Mouse (Mus musculus) heart, adult 2 months (tissue): ENCODE measurements around the gene Efl1. TPM values are rescaled to one million over a fixed set of nuclear protein-coding genes. Genes with fewer than 3 reads are reported as not detected.
"Not testable (repeated sequence)": the region's sequence is repeated elsewhere in the genome, so short reads cannot be mapped to it uniquely, and the experiment has no call there.

Experiments used
- DNase-seq, 2 experiments: peaks; one replicate each; pipeline ENCODE4 v3.0.0; 2021
- H3K27ac ChIP-seq: fragments of 200-600 bp; 2 replicates; pipeline ENCODE4 v1.8.1; 2022
- H3K27me3 ChIP-seq: fragments of 200-500 bp; 2 replicates; pipeline ENCODE4 v1.6.1; 2012; ENCODE audit warnings: mild to moderate bottlenecking, low read length, inconsistent platforms, mixed read lengths; ENCODE audit not compliant: control insufficient read depth, insufficient read depth
- H3K36me3 ChIP-seq: fragments of 200-500 bp; 2 replicates; pipeline ENCODE4 v1.6.1; 2012; ENCODE audit warnings: low read length, inconsistent platforms; ENCODE audit not compliant: control insufficient read depth, insufficient read depth
- H3K4me1 ChIP-seq: fragments of 200-500 bp; 2 replicates; pipeline ENCODE4 v1.6.1; 2011; ENCODE audit warnings: low read length; ENCODE audit not compliant: control insufficient read depth, insufficient read depth
- H3K4me3 ChIP-seq: fragments of 200-600 bp; 2 replicates; pipeline ENCODE4 v1.8.1; 2022
- H3K79me2 ChIP-seq: fragments of 200-500 bp; replicated peaks from 2 replicates; pipeline ENCODE4 v1.6.1; 2012; ENCODE audit warnings: mild to moderate bottlenecking, inconsistent platforms, low read length, moderate library complexity, mixed read lengths; ENCODE audit not compliant: control insufficient read depth, insufficient read depth
- H3K9ac ChIP-seq: fragments of 200-500 bp; 2 replicates; pipeline ENCODE4 v1.6.1; 2012; ENCODE audit warnings: low read depth, mild to moderate bottlenecking, control low read depth, inconsistent platforms, low read length, mixed read lengths
- CTCF ChIP-seq: fragments of 200-600 bp; IDR thresholded peaks from 2 replicates; pipeline ENCODE4 v1.8.1; 2022; ENCODE audit warnings: antibody characterized with exemption, mild to moderate bottlenecking, moderate library complexity
- EP300 ChIP-seq: fragments of 200-500 bp; IDR thresholded peaks from 2 replicates; pipeline ENCODE4 v1.6.1; 2011; ENCODE audit warnings: low read depth, low read length, control low read depth; ENCODE audit not compliant: insufficient read depth
- POLR2A ChIP-seq: fragments of 200-500 bp; IDR thresholded peaks from 2 replicates; pipeline ENCODE4 v1.6.1; 2011; ENCODE audit warnings: mild to moderate bottlenecking, low read depth, low read length, control low read depth; ENCODE audit not compliant: insufficient read depth
- WGBS: fragments of 180-500 bp; shearing (Covaris S2); methylation state at CpG from one replicate; pipeline ENCODE4 v1.1.7; 2018; 5-methylcytosine and 5-hydroxymethylcytosine counted together
- intact Hi-C: fragments of 180-260 bp; cut with DNase I; formaldehyde crosslinking; loops from one replicate; pipeline ENCODE4 v1.15.1; 2025
- polyA plus RNA-seq: library from polyadenylated mRNA; depleted of rRNA; stranded (reverse); fragments of >200 nt; gene quantifications from 2 replicates; pipeline ENCODE4 v1.2.3, GENCODE M21; 2012
- total RNA-seq, 2 experiments: library from RNA; stranded (reverse); gene quantifications; 2 replicates each; pipeline ENCODE4 v1.2.3; 2021

Efl1 gene
- total and polyA plus RNA-seq, 3 experiments: 2.8 to 9.3 (median 8.7) TPM

DNA sequence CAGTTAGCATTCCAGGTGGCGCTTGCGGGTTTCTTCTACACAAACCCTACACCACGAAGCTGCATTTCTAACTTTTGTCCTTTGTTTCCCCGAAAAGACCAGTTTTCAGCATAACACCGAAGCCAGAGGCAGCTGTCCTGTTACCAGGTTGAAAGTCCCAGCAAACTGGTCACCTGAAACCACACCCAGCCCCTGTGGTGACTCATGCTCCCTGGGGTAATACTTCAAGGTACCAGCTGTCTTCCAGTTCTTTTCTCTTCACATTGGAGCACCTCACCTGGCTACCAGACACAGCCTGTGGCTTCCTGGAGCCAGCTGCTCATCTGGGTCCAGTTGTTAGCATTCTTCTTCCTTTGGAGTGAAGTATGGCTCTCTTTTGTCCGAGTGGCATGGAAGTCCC is 118.2 kb downstream of the Efl1 start:
- Histone ChIP-seq H3K4me1 (no peaks in the 10 kb centered on the region), H3K27ac (no peak overlapping the region), H3K9ac (no peak overlapping the region), H3K36me3 (no peaks in the 10 kb centered on the region; the same call in 1 of the 2 replicates), H3K27me3 (no peaks in the 10 kb centered on the region), H3K79me2 (no peaks in the 10 kb centered on the region), H3K4me3 (no peak overlapping the region)
- WGBS: 91% methylated on average over 6 of the region's 6 CpGs
- DNase-seq: no peak
- intact Hi-C loops: no loop called here
- TF ChIP-seq EP300: no peak
- no peak for TF ChIP-seq CTCF
- no peak for TF ChIP-seq POLR2A

DNA sequence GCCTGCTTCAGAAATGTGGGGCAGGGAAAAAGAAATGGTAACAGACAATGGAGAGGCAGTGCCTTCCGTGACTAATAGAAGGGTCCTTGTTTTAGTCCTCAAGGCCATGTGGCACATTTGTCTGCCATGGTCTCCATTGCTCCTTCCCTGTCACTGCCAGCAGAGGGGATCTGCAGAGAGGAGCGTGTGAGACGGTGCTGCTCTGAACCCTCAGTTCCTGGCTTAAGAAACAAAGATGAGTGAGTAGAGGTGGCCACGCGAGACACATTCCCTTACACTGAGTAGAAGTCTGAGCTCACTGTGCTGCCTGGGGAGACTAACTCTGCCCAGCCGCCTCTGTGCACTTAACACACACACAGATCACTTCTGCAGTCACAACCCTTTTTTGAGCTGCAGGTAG is 121.8 kb downstream of the Efl1 start:
- no peak for DNase-seq
- Histone ChIP-seq H3K4me1 (no peaks in the 10 kb centered on the region), H3K36me3 (no peaks in the 10 kb centered on the region), H3K79me2 (no peaks in the 10 kb centered on the region), H3K27ac (no peak overlapping the region), H3K27me3 (no peaks in the 10 kb centered on the region), H3K9ac (no peak overlapping the region), H3K4me3 (no peak overlapping the region)
- TF ChIP-seq EP300 (no peak), POLR2A (no peak), CTCF (no peak)
- intact Hi-C loops: no loop called here
- 88% methylated on average over 6 of the region's 6 CpGs for WGBS

DNA sequence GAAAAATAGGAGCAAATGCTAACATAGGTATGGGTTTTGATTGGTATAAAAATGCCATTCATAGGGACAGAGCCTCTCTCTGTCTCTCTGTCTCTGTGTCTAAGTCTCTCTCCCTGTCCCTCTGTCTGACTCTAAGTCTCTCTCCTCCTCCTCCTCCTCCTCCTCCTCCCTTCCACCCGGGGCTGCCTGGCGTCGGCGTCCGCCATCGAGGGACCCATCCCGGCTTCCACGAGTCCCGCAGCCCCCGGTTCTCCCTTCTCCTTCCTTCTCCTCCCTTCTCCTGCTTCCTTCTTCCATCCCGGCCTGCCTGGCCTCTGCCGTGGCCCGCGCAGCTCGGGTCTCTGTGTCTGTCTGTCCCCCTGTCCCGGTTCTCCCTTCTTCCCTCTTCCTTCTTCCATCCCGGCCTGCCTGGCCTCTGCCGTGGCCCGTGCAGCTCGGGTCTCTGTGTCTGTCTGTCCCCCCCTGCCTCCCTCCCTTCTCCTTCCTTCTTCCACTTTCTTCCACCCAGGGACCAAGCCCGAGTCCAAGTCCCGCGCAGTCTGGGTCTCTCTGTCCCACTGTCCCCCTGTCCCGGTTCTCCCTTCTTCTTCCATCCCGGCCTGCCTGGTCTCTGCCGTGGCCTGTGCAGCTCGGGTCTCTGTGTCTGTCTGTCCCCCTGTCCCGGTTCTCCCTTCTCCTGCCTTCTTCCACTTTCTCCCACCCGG is 122.7 kb downstream of the Efl1 start:
- H3K9ac ChIP-seq, H3K4me1 ChIP-seq, intact Hi-C loops, H3K36me3 ChIP-seq, H3K79me2 ChIP-seq, H3K4me3 ChIP-seq, H3K27ac ChIP-seq, DNase-seq, H3K27me3 ChIP-seq: not testable (repeated sequence)
- WGBS: 73% methylated on average over 29 of the region's 29 CpGs

DNA sequence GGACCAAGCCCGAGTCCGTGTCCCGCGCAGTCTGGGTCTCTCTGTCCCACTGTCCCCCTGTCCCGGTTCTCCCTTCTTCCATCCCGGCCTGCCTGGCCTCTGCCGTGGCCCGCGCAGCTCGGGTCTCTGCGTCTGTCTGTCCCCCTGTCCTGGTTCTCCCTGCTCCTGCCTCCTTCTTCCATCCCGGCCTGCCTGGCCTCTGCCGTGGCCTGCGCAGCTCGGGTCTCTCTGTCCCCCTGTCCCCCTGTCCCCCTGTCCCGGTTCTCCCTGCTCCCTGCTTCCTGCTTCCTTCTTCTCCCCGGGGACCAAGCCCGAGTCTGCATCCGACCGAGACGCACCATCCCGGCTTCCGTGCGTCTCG is 123.2 kb downstream of the Efl1 start:
- H3K9ac ChIP-seq, DNase-seq, H3K4me1 ChIP-seq, intact Hi-C loops, H3K36me3 ChIP-seq, H3K4me3 ChIP-seq, H3K27me3 ChIP-seq, H3K79me2 ChIP-seq, H3K27ac ChIP-seq: not testable (repeated sequence)
- WGBS: 83% methylated on average over 25 of the region's 25 CpGs

DNA sequence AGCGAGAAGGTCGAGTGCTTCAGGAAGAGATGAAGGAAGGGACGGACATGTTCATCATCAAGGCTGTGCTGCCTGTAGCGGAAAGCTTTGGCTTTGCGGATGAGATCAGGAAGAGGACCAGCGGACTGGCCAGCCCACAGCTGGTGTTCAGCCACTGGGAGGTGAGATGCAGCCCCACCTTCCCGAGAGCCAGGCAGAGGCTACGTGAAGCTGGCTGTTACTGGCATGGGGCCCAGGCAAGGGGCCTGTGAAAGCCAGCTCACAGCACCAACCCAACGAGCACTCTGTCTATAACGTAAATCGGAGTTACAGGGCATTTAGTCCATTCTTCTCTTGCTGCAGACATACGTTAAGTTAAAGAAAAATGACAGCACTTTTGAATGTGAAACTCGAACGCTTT is 124.1 kb downstream of the Efl1 start:
- no peak overlapping the region for H3K9ac ChIP-seq
- no peak for DNase-seq
- intact Hi-C loops: no loop called here
- no peaks in the 10 kb centered on the region for H3K27me3 ChIP-seq
- no peaks in the 10 kb centered on the region for H3K4me1 ChIP-seq
- no peak overlapping the region for H3K4me3 ChIP-seq
- 52% methylated on average over 14 of the region's 14 CpGs for WGBS
- H3K27ac ChIP-seq: no peak overlapping the region
- H3K79me2 ChIP-seq: no peaks in the 10 kb centered on the region
- no peak for TF ChIP-seq POLR2A
- TF ChIP-seq EP300: no peak
- no peak for TF ChIP-seq CTCF
- no peaks in the 10 kb centered on the region for H3K36me3 ChIP-seq

DNA sequence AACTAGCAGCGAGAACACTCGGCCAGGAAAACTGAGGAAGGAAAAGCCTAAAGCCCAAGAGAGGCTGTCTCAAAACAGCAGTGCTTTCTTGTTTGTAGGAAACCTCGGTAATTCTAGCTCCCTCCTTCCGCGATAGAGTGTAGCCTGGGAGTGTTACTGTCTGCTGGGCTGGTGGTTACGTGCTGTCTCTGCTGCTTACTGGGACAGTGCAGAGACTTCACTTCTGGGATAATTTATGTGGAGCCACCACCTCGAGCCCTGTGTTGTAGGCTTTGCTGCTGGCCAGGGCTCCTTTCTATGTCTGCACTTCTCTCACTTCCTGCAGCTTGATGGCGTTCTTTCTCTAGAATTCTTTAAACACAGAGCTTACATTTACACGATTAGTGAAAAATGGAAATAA is 124.7 kb downstream of the Efl1 start:
- intact Hi-C loops: no loop called here
- Histone ChIP-seq H3K27ac (no peak overlapping the region), H3K4me1 (no peaks in the 10 kb centered on the region)

More for the DNA sequence above, 124.7 kb downstream of the Efl1 start:
- H3K4me3 ChIP-seq: no peak overlapping the region
- TF ChIP-seq EP300 (no peak), POLR2A (no peak), CTCF (no peak)
- 45% methylated on average over 9 of the region's 9 CpGs for WGBS
- no peaks in the 10 kb centered on the region for H3K27me3 ChIP-seq
- H3K79me2 ChIP-seq: no peaks in the 10 kb centered on the region
- H3K9ac ChIP-seq: no peak overlapping the region
- no peak for DNase-seq
- no peaks in the 10 kb centered on the region for H3K36me3 ChIP-seq
